Mouse (Mus musculus) ES-Bruce4 (cell line): ENCODE results near the gene Ttc39b. TPM values are rescaled to one million over a fixed set of nuclear protein-coding genes. Genes with fewer than 3 reads are reported as not detected.

Source experiments
- H3K27ac ChIP-seq: 2 replicates; pipeline ENCODE4 v1.5.1; 2012; ENCODE audit warnings: low read length, inconsistent platforms; ENCODE audit not compliant: insufficient read depth
- H3K27me3 ChIP-seq: 2 replicates; pipeline ENCODE4 v1.6.1; 2012; ENCODE audit warnings: mild to moderate bottlenecking, low read length, inconsistent platforms; ENCODE audit not compliant: control insufficient read depth, poor library complexity, insufficient read depth, severe bottlenecking
- H3K36me3 ChIP-seq: 2 replicates; pipeline ENCODE4 v1.6.1; 2012; ENCODE audit warnings: inconsistent platforms, mild to moderate bottlenecking, low read length, moderate library complexity; ENCODE audit not compliant: control insufficient read depth, poor library complexity, insufficient read depth, severe bottlenecking
- H3K4me1 ChIP-seq: one replicate; pipeline ENCODE4 v1.8.1; 2011; ENCODE audit warnings: low read length; ENCODE audit not compliant: control insufficient read depth, insufficient read depth
- H3K4me3 ChIP-seq: 2 replicates; pipeline ENCODE4 v1.5.1; 2011; ENCODE audit warnings: low read depth, mild to moderate bottlenecking, low read length
- H3K9ac ChIP-seq: 2 replicates; pipeline ENCODE4 v1.6.1; 2012; ENCODE audit warnings: low read depth, mild to moderate bottlenecking, inconsistent platforms; ENCODE audit not compliant: poor library complexity, severe bottlenecking
- H3K9me3 ChIP-seq: replicated peaks from 2 replicates; pipeline ENCODE4 v1.6.1; 2012; ENCODE audit warnings: mild to moderate bottlenecking, low read length, inconsistent platforms; ENCODE audit not compliant: control insufficient read depth, poor library complexity, insufficient read depth, severe bottlenecking
- CTCF ChIP-seq: IDR thresholded peaks from one replicate; pipeline ENCODE4 v1.8.1; 2011; ENCODE audit warnings: low read depth, low read length
- EP300 ChIP-seq: IDR thresholded peaks from 2 replicates; pipeline ENCODE4 v1.6.1; 2011; ENCODE audit warnings: low read depth, low read length; ENCODE audit not compliant: insufficient read depth
- POLR2A ChIP-seq: IDR thresholded peaks from one replicate; pipeline ENCODE4 v1.8.1; 2011; ENCODE audit warnings: low read length; ENCODE audit not compliant: insufficient read depth
- polyA plus RNA-seq: library from polyadenylated mRNA; stranded (reverse); fragments of >200 nt; gene quantifications from 2 replicates; pipeline ENCODE4 v1.2.4, GENCODE M21; 2011; ENCODE audit warnings: low read depth; ENCODE audit not compliant: missing spikeins, insufficient read depth, insufficient read length

Ttc39b gene
- polyA plus RNA-seq, 1 experiment, result 48.9 TPM

DNA sequence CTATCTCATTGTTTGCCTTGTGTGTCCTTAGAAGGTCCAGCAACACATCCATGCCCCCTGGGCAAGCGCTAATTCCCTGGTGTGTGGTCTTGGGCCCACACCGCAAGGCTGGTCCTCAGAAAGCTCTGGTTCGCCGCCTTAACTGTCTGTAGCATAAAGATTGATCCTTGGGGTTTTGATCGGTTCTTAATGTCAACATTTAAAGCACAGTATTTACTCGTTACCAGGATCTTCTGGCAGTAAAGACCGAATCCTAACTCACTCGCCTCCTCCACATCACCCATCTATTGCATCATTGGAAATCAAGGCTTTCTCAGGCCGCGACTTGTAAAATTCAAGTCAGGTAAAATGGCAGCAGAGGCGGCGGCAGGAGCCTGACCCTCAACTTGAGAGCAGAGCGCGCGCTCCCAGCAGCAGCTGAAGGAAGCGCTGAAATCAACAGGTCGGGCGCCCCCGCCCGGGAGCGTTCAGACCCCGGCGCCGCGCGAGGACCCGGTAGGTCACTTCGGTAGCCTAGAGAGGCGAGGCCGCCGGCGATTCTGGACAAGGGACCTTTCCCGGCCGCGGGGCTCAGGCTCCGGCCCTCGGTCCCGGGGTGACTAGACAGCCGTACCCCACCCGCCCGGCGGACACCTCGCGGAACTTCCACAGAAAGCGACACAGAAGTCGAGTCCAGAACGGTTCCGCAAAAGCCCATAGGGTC is 703 bp downstream of the Ttc39b start:
- Histone ChIP-seq H3K9ac (peak overlapping the region; percentile 90), H3K36me3 (no peaks in the 10 kb centered on the region), H3K4me3 (peak overlapping the region; percentile 83), H3K9me3 (no peaks in the 10 kb centered on the region), H3K27me3 (no peaks in the 10 kb centered on the region), H3K27ac (peak overlapping the region; percentile 94), H3K4me1 (peaks cover 8% of the 10 kb centered on the region)
- TF ChIP-seq EP300 (no peak), CTCF (peak; percentile 2)

DNA sequence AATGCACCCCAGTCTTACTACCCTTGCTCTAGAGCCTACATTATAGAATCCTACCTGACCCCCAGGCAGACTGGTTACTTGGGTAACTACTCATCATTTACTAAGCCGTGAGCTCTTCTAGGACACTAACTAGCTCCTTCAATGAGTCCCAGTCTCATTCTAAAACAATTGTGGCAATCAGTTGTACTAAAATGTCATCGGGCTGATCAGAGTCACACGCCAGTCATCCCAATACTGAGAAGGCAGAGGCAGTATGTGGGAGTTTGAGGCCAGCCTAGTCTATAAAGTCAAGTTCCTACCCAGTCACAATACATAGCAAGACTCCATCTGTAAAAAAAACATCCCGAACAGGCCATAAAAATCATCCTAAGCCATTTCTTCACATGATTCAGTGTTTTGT is 4.3 kb downstream of the Ttc39b start:
- Histone ChIP-seq H3K27ac (peak overlapping the region; percentile 74), H3K36me3 (no peaks in the 10 kb centered on the region), H3K9ac (no peak overlapping the region), H3K27me3 (no peaks in the 10 kb centered on the region), H3K4me3 (no peak overlapping the region), H3K9me3 (no peaks in the 10 kb centered on the region), H3K4me1 (peaks cover 14% of the 10 kb centered on the region)
- TF ChIP-seq EP300 (no peak), POLR2A (no peak), CTCF (no peak)

DNA sequence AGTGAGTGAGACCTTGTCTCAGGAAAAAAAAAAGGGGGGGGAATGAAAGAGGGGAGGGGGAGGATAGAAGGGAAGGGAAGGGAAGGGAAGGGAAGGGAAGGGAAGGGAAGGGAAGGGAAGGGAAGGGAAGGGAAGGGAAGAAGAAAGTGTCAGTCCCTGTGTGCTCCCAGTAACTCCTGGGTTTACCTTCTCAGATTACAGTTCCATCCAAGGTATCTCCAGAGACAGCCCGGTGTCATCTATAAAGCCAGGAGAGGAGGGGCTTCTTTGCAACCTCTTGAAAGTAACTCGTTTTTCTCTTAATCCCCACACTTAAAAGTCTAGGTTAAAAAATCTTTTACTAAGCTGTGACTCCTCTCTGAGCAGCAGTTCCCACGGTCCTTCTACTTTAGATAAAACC is 5.3 kb downstream of the Ttc39b start:
- no peak overlapping the region for H3K4me3 ChIP-seq
- H3K36me3 ChIP-seq, result no peaks in the 10 kb centered on the region
- H3K9ac ChIP-seq, result no peak overlapping the region
- no peaks in the 10 kb centered on the region for H3K9me3 ChIP-seq
- H3K27ac ChIP-seq, result peak overlapping the region; percentile 91
- no peaks in the 10 kb centered on the region for H3K27me3 ChIP-seq
- H3K4me1 ChIP-seq, result peaks cover 14% of the 10 kb centered on the region
- TF ChIP-seq POLR2A (no peak), EP300 (no peak), CTCF (no peak)

DNA sequence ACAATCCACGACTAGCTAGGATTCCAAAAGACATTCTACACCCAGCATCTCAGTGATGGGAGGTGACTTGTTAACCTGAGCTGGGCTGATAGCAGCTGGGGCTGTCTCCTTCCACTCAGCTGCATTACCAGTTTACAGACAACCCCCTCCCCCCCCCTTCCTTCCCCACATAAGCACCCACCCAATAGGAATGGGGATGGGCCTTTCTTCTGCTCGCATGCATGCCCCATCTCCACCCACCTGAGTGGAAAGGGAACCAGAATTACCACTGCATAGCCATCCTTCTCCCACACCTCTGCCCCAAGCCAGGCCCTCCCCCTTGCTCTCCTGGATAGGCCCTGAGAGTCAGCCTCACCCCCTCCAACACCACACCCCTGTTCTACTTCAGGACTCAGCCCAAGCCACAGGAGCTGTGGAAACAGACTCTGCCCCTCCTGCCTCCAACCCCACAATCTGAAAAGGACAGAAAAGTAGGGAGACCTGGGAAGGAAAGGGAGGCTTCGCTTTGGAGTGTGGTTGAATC is 6.2 kb downstream of the Ttc39b start:
- Histone ChIP-seq H3K4me3 (no peak overlapping the region), H3K9me3 (no peaks in the 10 kb centered on the region), H3K9ac (no peak overlapping the region), H3K27ac (peak overlapping the region; percentile 94), H3K36me3 (peaks cover 6% of the 10 kb centered on the region; the same call in 1 of the 2 replicates), H3K27me3 (no peaks in the 10 kb centered on the region), H3K4me1 (peaks cover 14% of the 10 kb centered on the region)
- TF ChIP-seq EP300 (0 out of 2 replicates have a peak, but pooled peaks have one; percentile 40), CTCF (no peak)

DNA sequence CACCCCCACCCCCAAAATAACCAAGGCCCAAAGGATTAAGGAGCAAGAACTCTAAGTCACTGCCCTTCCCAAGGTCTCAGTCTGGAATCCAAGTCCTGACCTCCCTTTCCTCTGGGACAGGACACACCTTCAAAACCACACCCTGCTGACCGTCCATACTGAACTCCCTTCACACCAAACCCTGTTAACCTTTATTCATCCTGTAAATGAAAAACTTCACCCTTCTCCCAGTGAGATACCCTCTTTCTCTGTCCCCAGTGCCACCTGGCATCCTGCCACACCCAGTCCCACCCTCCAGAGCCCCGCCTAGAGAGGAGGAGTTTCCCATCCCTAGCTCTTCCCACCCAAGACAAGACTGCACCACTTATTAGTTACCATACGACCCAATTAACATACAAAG is 7.3 kb downstream of the Ttc39b start:
- TF ChIP-seq EP300, result 0 out of 2 replicates have a peak, but pooled peaks have one; percentile 55
- TF ChIP-seq POLR2A, result no peak
- TF ChIP-seq CTCF, result no peak
- Histone ChIP-seq H3K4me1 (peaks cover 15% of the 10 kb centered on the region), H3K27ac (peak overlapping the region; percentile 94), H3K36me3 (peaks cover 7% of the 10 kb centered on the region; the same call in 1 of the 2 replicates), H3K4me3 (no peak overlapping the region), H3K9ac (no peak overlapping the region), H3K27me3 (no peaks in the 10 kb centered on the region), H3K9me3 (no peaks in the 10 kb centered on the region)

DNA sequence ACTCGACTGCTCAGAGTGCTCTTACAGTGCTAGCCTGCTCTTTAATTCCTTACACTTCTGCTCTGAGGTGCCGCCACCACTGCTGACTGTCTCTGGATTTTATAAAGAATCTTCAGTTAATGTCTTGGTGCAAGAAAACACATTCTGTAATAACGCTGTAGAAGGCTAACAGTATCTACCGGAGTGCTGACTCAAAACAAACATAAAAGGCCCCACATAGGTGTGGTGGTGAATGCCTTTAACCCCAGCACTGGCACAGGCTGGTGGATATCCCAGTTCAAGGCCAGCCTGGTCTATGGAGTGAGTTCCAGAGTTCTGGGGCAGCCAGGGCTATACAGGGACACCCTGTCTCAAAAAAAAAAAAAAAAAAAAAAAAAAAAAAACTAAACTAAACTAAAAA is 8.1 kb downstream of the Ttc39b start:
- Histone ChIP-seq H3K4me3 (no peak overlapping the region), H3K9me3 (no peaks in the 10 kb centered on the region), H3K27me3 (no peaks in the 10 kb centered on the region), H3K4me1 (peaks cover 17% of the 10 kb centered on the region), H3K27ac (peak overlapping the region; percentile 12; the same call in 1 of the 2 replicates), H3K36me3 (peaks cover 7% of the 10 kb centered on the region; the same call in 1 of the 2 replicates), H3K9ac (peak overlapping the region; percentile 51)
- TF ChIP-seq EP300, result no peak
- no peak for TF ChIP-seq CTCF
- TF ChIP-seq POLR2A, result no peak
